21 mouse cellular contexts compared by ENCODE assay signal in the genomic region with DNA sequence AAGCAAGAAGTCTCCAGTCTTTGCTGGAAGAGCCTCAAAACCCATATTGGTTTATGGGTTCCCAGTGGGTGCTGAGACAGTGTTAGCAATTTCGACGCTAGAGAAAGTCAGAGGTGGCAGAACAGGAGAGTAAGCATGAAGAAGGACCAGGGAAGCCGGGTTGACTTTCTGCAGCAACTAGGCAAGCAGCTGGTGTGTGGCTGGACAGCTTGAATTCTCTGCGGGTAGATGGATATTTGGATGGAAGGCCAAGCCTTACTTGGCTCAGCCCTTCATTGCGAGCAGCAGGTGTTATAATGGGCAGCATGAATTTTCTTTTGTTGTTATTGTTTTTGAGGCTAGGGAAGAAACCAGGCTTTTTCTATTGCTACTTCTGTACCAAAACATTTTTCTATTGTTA.
DNase-seq lines count a peak whose midpoint lies in the region; ATAC-seq and TF ChIP-seq lines count a peak whose summit lies in the region.
"Had no signal": no experiment of that assay in that cellular context is flagged by ENCODE, and none has a peak within 500 bp of the region (broad histone marks: within the 10 kb centered on the region; RNA-seq: fewer than 3 reads in every experiment).

No protein-coding gene starts in this region.

- H3K27me3 ChIP-seq in cerebellum, adult 2 months (ENCODE audit: control insufficient read depth, insufficient read depth, low read length) = no peaks in the 10 kb centered on the region
- H3K27me3 ChIP-seq in kidney, embryonic 16.5 days (ENCODE audit: insufficient read depth, low read length) = no peaks in the 10 kb centered on the region
- H3K27me3 ChIP-seq: embryonic facial prominence, embryonic 15.5 days; forebrain, embryonic 15.5 days; heart, embryonic 12.5 days; hindbrain, embryonic 15.5 days had no signal

- no peak overlapping the region for H3K4me2 ChIP-seq in kidney, embryonic 16.5 days (replicated peaks; ENCODE audit: low read depth, low read length)
- H3K4me2 ChIP-seq: embryonic facial prominence, embryonic 15.5 days; forebrain, embryonic 15.5 days; heart, embryonic 12.5 days; hindbrain, embryonic 15.5 days had no signal

- no peak overlapping the region for H3K9ac ChIP-seq in kidney, embryonic 16.5 days (replicated peaks; ENCODE audit: low read length)
- H3K9ac ChIP-seq: embryonic facial prominence, embryonic 15.5 days; forebrain, embryonic 15.5 days; heart, embryonic 12.5 days; hindbrain, embryonic 15.5 days had no signal

- WGBS in cerebellum, adult 2 months = 6% methylated on average over 5 of the region's 5 CpGs
- WGBS in kidney, embryonic 16.5 days = 87% methylated on average over 5 of the region's 5 CpGs

- DNase-seq in brain, adult 2 months (ENCODE audit: low read depth, low spot score) = peak; percentile 83
- DNase-seq in cerebellum, adult 2 months = peak; percentile 56 to 76
- DNase-seq in cerebellum, postnatal 10 days = peak; percentile 82 to 83
- DNase-seq in urinary bladder, adult 18-20 months (ENCODE audit: low spot score in 2 of 2) = no peak
- no peak for DNase-seq in kidney, postnatal 14 days
- no peak for DNase-seq in heart, adult 8-10 months (ENCODE audit: low spot score)
- DNase-seq: adrenal gland, adult 8-10 months; adrenal gland, postnatal 36 days; embryo, embryonic 11 days; gastrocnemius, postnatal 10 days; heart, adult 2 months had no signal

- no peak for TF ChIP-seq POLR2A in cerebellum, adult 2 months (IDR thresholded peaks at IDR 0.05; ENCODE audit: borderline replicate concordance, insufficient read depth, low read length)

- no peaks in the 10 kb centered on the region for H3K36me3 ChIP-seq in kidney, embryonic 16.5 days (ENCODE audit: insufficient read depth, low read length)
- H3K36me3 ChIP-seq: embryonic facial prominence, embryonic 15.5 days; forebrain, embryonic 15.5 days; heart, embryonic 12.5 days; hindbrain, embryonic 10.5 days; hindbrain, embryonic 15.5 days had no signal

- H3K27ac ChIP-seq in cerebellum, adult 2 months (ENCODE audit: insufficient read depth, low read length) = no peak overlapping the region
- H3K27ac ChIP-seq in kidney, embryonic 16.5 days (ENCODE audit: low read length) = no peak overlapping the region
- H3K27ac ChIP-seq: embryonic facial prominence, embryonic 15.5 days; forebrain, embryonic 15.5 days; heart, adult 2 months; hindbrain, embryonic 10.5 days; hindbrain, embryonic 15.5 days had no signal

- H3K4me3 ChIP-seq in cerebellum, adult 2 months (replicated peaks; ENCODE audit: insufficient read depth, low read depth, low read length) = no peak overlapping the region
- H3K4me3 ChIP-seq in kidney, embryonic 16.5 days (ENCODE audit: low read length) = no peak overlapping the region
- H3K4me3 ChIP-seq: embryonic facial prominence, embryonic 15.5 days; erythroblast, embryonic 14.5 days; forebrain, embryonic 15.5 days; heart, adult 2 months; heart, embryonic 12.5 days; hindbrain, embryonic 10.5 days; hindbrain, embryonic 15.5 days had no signal

- peaks cover 7% of the 10 kb centered on the region for H3K4me1 ChIP-seq in cerebellum, adult 2 months (ENCODE audit: control insufficient read depth, insufficient read depth, low read length)
- H3K4me1 ChIP-seq in kidney, embryonic 16.5 days (ENCODE audit: insufficient read depth, low read length) = no peaks in the 10 kb centered on the region
- H3K4me1 ChIP-seq: embryonic facial prominence, embryonic 15.5 days; forebrain, embryonic 15.5 days; heart, embryonic 12.5 days; hindbrain, embryonic 10.5 days; hindbrain, embryonic 15.5 days had no signal

- ATAC-seq in cerebellum, adult (ENCODE audit: insufficient number of reproducible peaks, low FRiP score, low TSS enrichment) = peak; percentile 83
- no peak for ATAC-seq in kidney, embryonic 16.5 days (ENCODE audit: low FRiP score, low TSS enrichment)
- ATAC-seq: forebrain, embryonic 15.5 days; inflammation-experienced regulatory T-cells, adult 6 months; intestine, postnatal 0 days had no signal

- no peak for TF ChIP-seq CTCF in cerebellum, adult 2 months (IDR thresholded peaks at IDR 0.05; ENCODE audit: borderline replicate concordance, insufficient read depth, low read depth, low read length)

- H3K9me3 ChIP-seq in kidney, embryonic 16.5 days (ENCODE audit: low read length) = no peaks in the 10 kb centered on the region
- H3K9me3 ChIP-seq: embryonic facial prominence, embryonic 15.5 days; forebrain, embryonic 15.5 days; heart, embryonic 12.5 days; hindbrain, embryonic 10.5 days; hindbrain, embryonic 15.5 days had no signal

Comparison
In these comparisons a context has a peak if more than half of its experiments do, and no peak if none do; other contexts are left out.
1. DNase-seq: peak in brain, adult 2 months (single experiment), cerebellum, adult 2 months (2 of 2) and cerebellum, postnatal 10 days (2 of 2); none in urinary bladder, adult 18-20 months (0 of 2), kidney, postnatal 14 days (single experiment) and heart, adult 8-10 months (single experiment).